Mouse (Mus musculus) erythroblast, embryonic 14.5 days (primary cell): ENCODE results near the gene Eif5a. TPM values are rescaled to one million over a fixed set of nuclear protein-coding genes. Genes with fewer than 3 reads are reported as not detected.

Experiments
- H3K27me3 ChIP-seq: 2 replicates; pipeline ENCODE4 v1.6.1; 2012; ENCODE audit warnings: inconsistent platforms; ENCODE audit not compliant: control insufficient read depth
- H3K36me3 ChIP-seq: 2 replicates; pipeline ENCODE4 v1.6.1; 2012; ENCODE audit warnings: mild to moderate bottlenecking, inconsistent platforms; ENCODE audit not compliant: control insufficient read depth
- H3K4me1 ChIP-seq: 2 replicates; pipeline ENCODE4 v1.6.1; 2012; ENCODE audit warnings: inconsistent platforms; ENCODE audit not compliant: control insufficient read depth
- H3K4me3 ChIP-seq: replicated peaks from 2 replicates; pipeline ENCODE3; 2012; ENCODE audit warnings: moderate library complexity, mild to moderate bottlenecking, inconsistent platforms
- H3K9me3 ChIP-seq: 2 replicates; pipeline ENCODE4 v1.6.1; 2012; ENCODE audit warnings: low read length, inconsistent platforms, mixed read lengths; ENCODE audit not compliant: control insufficient read depth
- GATA1 ChIP-seq: IDR thresholded peaks from 2 replicates; pipeline ENCODE4 v1.6.1; 2012; ENCODE audit warnings: low read length, inconsistent platforms, mixed read lengths
- TAL1 ChIP-seq: IDR thresholded peaks from 3 replicates; pipeline ENCODE4 v1.6.1; 2012; ENCODE audit warnings: low read length, inconsistent platforms, mixed read lengths
- polyA plus RNA-seq: library from polyadenylated mRNA; stranded (reverse); fragments of >175 nt; gene quantifications from 2 replicates; pipeline ENCODE4 v1.2.3, GENCODE M21; 2012

The Eif5a gene
- polyA plus RNA-seq, 1 experiment = 310 TPM

GRCm38 (mm10) chr11:69915667-69916627, 5.8 kb downstream of the Eif5a start:
- TF ChIP-seq GATA1 (peak; percentile 92), TAL1 (peak; percentile 92)
- Histone ChIP-seq H3K36me3 (peaks cover 87% of the 10 kb centered on the region), H3K27me3 (no peaks in the 10 kb centered on the region), H3K4me1 (peaks cover 76% of the 10 kb centered on the region), H3K9me3 (no peaks in the 10 kb centered on the region), H3K4me3 (peak overlapping the region; percentile 81)

- no peak for TF ChIP-seq GATA1
- no peak for TF ChIP-seq TAL1
- H3K4me1 ChIP-seq = peaks cover 71% of the 10 kb centered on the region
- no peaks in the 10 kb centered on the region for H3K9me3 ChIP-seq
- H3K36me3 ChIP-seq = peaks cover 94% of the 10 kb centered on the region
- H3K27me3 ChIP-seq = no peaks in the 10 kb centered on the region
- H3K4me3 ChIP-seq = peak overlapping the region; percentile 81
These were observed 6.8 kb downstream of the Eif5a start for GRCm38 (mm10) chr11:69914917-69915430.

GRCm38 (mm10) chr11:69914372-69914764, 7.4 kb downstream of the Eif5a start:
- peak overlapping the region; percentile 81 for H3K4me3 ChIP-seq
- H3K4me1 ChIP-seq = peaks cover 66% of the 10 kb centered on the region
- TF ChIP-seq GATA1 (no peak), TAL1 (no peak)
- H3K9me3 ChIP-seq = no peaks in the 10 kb centered on the region
- no peaks in the 10 kb centered on the region for H3K27me3 ChIP-seq
- peaks cover 96% of the 10 kb centered on the region for H3K36me3 ChIP-seq

GRCm38 (mm10) chr11:69913554-69914371, 8.0 kb downstream of the Eif5a start, which contains the start of gene Gps2:
TSS of gene Gps2 (plus strand) at chr11:69913888.
- H3K27me3 ChIP-seq = no peaks in the 10 kb centered on the region
- H3K36me3 ChIP-seq = peaks cover 96% of the 10 kb centered on the region
- TF ChIP-seq GATA1 (no peak), TAL1 (no peak)
- peaks cover 60% of the 10 kb centered on the region for H3K4me1 ChIP-seq
- peak within 1 kb of the TSS; percentile 81 for H3K4me3 ChIP-seq
- H3K9me3 ChIP-seq = no peaks in the 10 kb centered on the region

GRCm38 (mm10) chr11:69912716-69913530, 8.8 kb downstream of the Eif5a start:
- Histone ChIP-seq H3K27me3 (no peaks in the 10 kb centered on the region), H3K36me3 (peaks cover 96% of the 10 kb centered on the region), H3K4me3 (peak overlapping the region; percentile 81), H3K9me3 (no peaks in the 10 kb centered on the region), H3K4me1 (peaks cover 52% of the 10 kb centered on the region)
- TF ChIP-seq GATA1 (no peak), TAL1 (no peak)

GRCm38 (mm10) chr11:69911701-69912100, 10.1 kb downstream of the Eif5a start:
- no peak for TF ChIP-seq GATA1

GRCm38 (mm10) chr11:69910781-69911560, 10.8 kb downstream of the Eif5a start:
- TF ChIP-seq TAL1 = no peak
- TF ChIP-seq GATA1 = no peak
- H3K27me3 ChIP-seq = no peaks in the 10 kb centered on the region
- H3K36me3 ChIP-seq = peaks cover 96% of the 10 kb centered on the region
- H3K4me3 ChIP-seq = no peak overlapping the region
- H3K4me1 ChIP-seq = peaks cover 32% of the 10 kb centered on the region
- no peaks in the 10 kb centered on the region for H3K9me3 ChIP-seq

More at GRCm38 (mm10) chr11:69911701-69912100, 10.1 kb downstream of the Eif5a start:
- H3K4me1 ChIP-seq = peaks cover 40% of the 10 kb centered on the region
- H3K4me3 ChIP-seq = no peak overlapping the region
- peaks cover 96% of the 10 kb centered on the region for H3K36me3 ChIP-seq
- no peaks in the 10 kb centered on the region for H3K9me3 ChIP-seq
- no peaks in the 10 kb centered on the region for H3K27me3 ChIP-seq

- H3K9me3 ChIP-seq = no peaks in the 10 kb centered on the region
- H3K4me1 ChIP-seq = peaks cover 24% of the 10 kb centered on the region
- H3K36me3 ChIP-seq = peaks cover 96% of the 10 kb centered on the region
- no peak for TF ChIP-seq TAL1
- no peak for TF ChIP-seq GATA1
- H3K27me3 ChIP-seq = no peaks in the 10 kb centered on the region
- no peak overlapping the region for H3K4me3 ChIP-seq
These were observed 11.6 kb downstream of the Eif5a start for GRCm38 (mm10) chr11:69910177-69910576.
